Mouse (Mus musculus) layer of hippocampus, adult 9-11 months (tissue): ENCODE data around the gene Hist1h4c.

ENCODE experiments used
- DNase-seq: peaks from one replicate; pipeline ENCODE4 v3.0.0; 2022

Gene Hist1h4c

GRCm38 (mm10) chr13:23698300-23698693 is at the start of gene Hist1h4c:
TSS of gene Hist1h4c (minus strand) at chr13:23698454.
- peak; percentile 98 for DNase-seq

GRCm38 (mm10) chr13:23747892-23748288 is 49.6 kb upstream of the Hist1h4c start:
- DNase-seq: no peak

- DNase-seq: no peak
Observed at GRCm38 (mm10) chr13:23747081-23747891, 49.0 kb upstream of the Hist1h4c start.

- DNase-seq: peak; percentile 88
Observed at GRCm38 (mm10) chr13:23746201-23747080, 48.2 kb upstream of the Hist1h4c start, which contains the start of gene Hist1h2bb. TSS of gene Hist1h2bb (plus strand) at chr13:23746734.

GRCm38 (mm10) chr13:23745381-23746161 is 47.3 kb upstream of the Hist1h4c start, which contains the start of gene Hist1h3c:
TSS of gene Hist1h3c (minus strand) at chr13:23745602.
- DNase-seq: peak; percentile 84

- DNase-seq: no peak
Observed at GRCm38 (mm10) chr13:23744421-23745380, 46.4 kb upstream of the Hist1h4c start.

- no peak for DNase-seq
Observed at GRCm38 (mm10) chr13:23743963-23744362, 45.7 kb upstream of the Hist1h4c start.

GRCm38 (mm10) chr13:23743215-23743614 is 45.0 kb upstream of the Hist1h4c start:
- no peak for DNase-seq

- DNase-seq: no peak
Observed at GRCm38 (mm10) chr13:23742007-23742406, 43.8 kb upstream of the Hist1h4c start.

- DNase-seq: no peak
Observed at GRCm38 (mm10) chr13:23740910-23741309, 42.7 kb upstream of the Hist1h4c start.

- no peak for DNase-seq
Observed at GRCm38 (mm10) chr13:23740256-23740840, 42.1 kb upstream of the Hist1h4c start.

- no peak for DNase-seq
Observed at GRCm38 (mm10) chr13:23739922-23740252, 41.6 kb upstream of the Hist1h4c start.

- peak; percentile 98 for DNase-seq
Observed at GRCm38 (mm10) chr13:23739069-23739921, 41.0 kb upstream of the Hist1h4c start.

- peak; percentile 90 for DNase-seq
Observed at GRCm38 (mm10) chr13:23738677-23739068, 40.4 kb upstream of the Hist1h4c start, which contains the start of gene Hist1h1c. TSS of gene Hist1h1c (plus strand) at chr13:23738808.

GRCm38 (mm10) chr13:23738041-23738440 is 39.8 kb upstream of the Hist1h4c start:
- DNase-seq: no peak

- no peak for DNase-seq
Observed at GRCm38 (mm10) chr13:23737091-23737490, 38.8 kb upstream of the Hist1h4c start.

- DNase-seq: no peak
Observed at GRCm38 (mm10) chr13:23732156-23732804, 34.0 kb upstream of the Hist1h4c start.

GRCm38 (mm10) chr13:23730479-23730878 is 32.2 kb upstream of the Hist1h4c start:
- DNase-seq: no peak

- DNase-seq: no peak
Observed at GRCm38 (mm10) chr13:23729706-23730105, 31.5 kb upstream of the Hist1h4c start.

GRCm38 (mm10) chr13:23729192-23729525 is 30.9 kb upstream of the Hist1h4c start:
- DNase-seq: no peak
